In the genomic region with DNA sequence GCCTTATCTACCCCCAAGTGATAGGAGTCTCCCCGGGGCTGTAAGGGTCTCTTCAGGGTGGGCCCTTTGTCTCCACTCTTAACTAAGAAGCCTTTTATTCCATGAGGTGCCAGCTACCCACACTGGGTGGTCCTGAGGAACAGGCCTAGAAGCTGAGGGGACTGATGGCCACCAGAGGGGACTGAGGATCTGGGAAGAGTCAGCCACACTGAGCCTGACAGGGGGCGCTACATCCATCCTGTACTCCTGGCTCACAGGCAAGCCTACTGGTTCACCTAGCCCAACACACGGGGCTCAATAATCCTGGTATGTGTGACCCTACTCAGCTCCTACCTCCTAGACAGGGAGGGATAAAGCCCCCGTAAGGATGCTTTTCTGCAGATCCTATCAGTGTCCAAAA, we compare ENCODE assay signal across 12 mouse cellular contexts. TPM values are rescaled to one million over a fixed set of nuclear protein-coding genes. Genes with fewer than 3 reads are reported as not detected.
DNase-seq lines count a peak whose midpoint lies in the region; ATAC-seq and TF ChIP-seq lines count a peak whose summit lies in the region.
"Had no signal": no experiment of that assay in that cellular context is flagged by ENCODE, and none has a peak within 500 bp of the region (broad histone marks: within the 10 kb centered on the region; RNA-seq: fewer than 3 reads in every experiment).

No protein-coding gene starts in this region.

- no peaks in the 10 kb centered on the region for H3K36me3 ChIP-seq in forebrain, embryonic 12.5 days (replicated peaks)
- H3K36me3 ChIP-seq in forebrain, embryonic 11.5 days (ENCODE audit: control insufficient read depth, insufficient read depth, low read length): no peaks in the 10 kb centered on the region
- no peaks in the 10 kb centered on the region for H3K36me3 ChIP-seq in liver, postnatal 0 days (replicated peaks; ENCODE audit: insufficient read depth, low read length)
- H3K36me3 ChIP-seq in E14TG2a.4 (ENCODE audit: insufficient read depth, low read length): no peaks in the 10 kb centered on the region
- H3K36me3 ChIP-seq in heart, embryonic 10.5 days: no peaks in the 10 kb centered on the region

- H3K4me3 ChIP-seq in forebrain, embryonic 12.5 days (replicated peaks): no peak overlapping the region
- H3K4me3 ChIP-seq in forebrain, embryonic 11.5 days (ENCODE audit: low read depth, low read length): no peak overlapping the region
- no peak overlapping the region for H3K4me3 ChIP-seq in liver, postnatal 0 days (ENCODE audit: low read depth, low read length)
- H3K4me3 ChIP-seq in E14TG2a.4 (replicated peaks; ENCODE audit: low read length): no peak overlapping the region
- H3K4me3 ChIP-seq in cortical plate, adult 2 months (ENCODE audit: insufficient read depth, low read length): no peak overlapping the region
- H3K4me3 ChIP-seq in heart, embryonic 10.5 days: no peak overlapping the region
- H3K4me3 ChIP-seq: megakaryocyte, embryonic 14.5 days had no signal

- no peak for ATAC-seq in forebrain, embryonic 12.5 days (ENCODE audit: low FRiP score)
- ATAC-seq in forebrain, embryonic 11.5 days (replicated peaks; ENCODE audit: low FRiP score): no peak
- no peak for ATAC-seq in liver, postnatal 0 days

- no peaks in the 10 kb centered on the region for H3K9me3 ChIP-seq in forebrain, embryonic 12.5 days
- no peaks in the 10 kb centered on the region for H3K9me3 ChIP-seq in forebrain, embryonic 11.5 days (ENCODE audit: control insufficient read depth, low read length)
- no peaks in the 10 kb centered on the region for H3K9me3 ChIP-seq in liver, postnatal 0 days (ENCODE audit: low read length)
- H3K9me3 ChIP-seq in E14TG2a.4 (ENCODE audit: low read length): no peaks in the 10 kb centered on the region
- H3K9me3 ChIP-seq in heart, embryonic 10.5 days: no peaks in the 10 kb centered on the region
- H3K9me3 ChIP-seq: megakaryocyte, embryonic 14.5 days had no signal

- TF ChIP-seq CTCF in liver, postnatal 0 days (IDR thresholded peaks at IDR 0.05; ENCODE audit: low read depth): peak; percentile 46
- peak; percentile 45 for TF ChIP-seq CTCF in E14TG2a.4 (conservative IDR thresholded peaks at IDR 0.05; ENCODE audit: low read length)
- TF ChIP-seq CTCF in cortical plate, adult 2 months (IDR thresholded peaks at IDR 0.05; ENCODE audit: extremely low read depth, insufficient read depth, low read length): peak; percentile 27; the same call in 1 of the 2 replicates

- DNase-seq in forebrain, embryonic 11.5 days (ENCODE audit: low spot score): no peak
- no peak for DNase-seq in liver, postnatal 0 days
- no peak for DNase-seq in liver
- no peak for DNase-seq in heart, embryonic 10.5 days (ENCODE audit: low spot score)
- DNase-seq in gastrocnemius, postnatal 25 days: no peak
- DNase-seq: adrenal gland, adult 2 months; thymus, adult 18-20 months had no signal

- peaks cover 84% of the 10 kb centered on the region for H3K4me1 ChIP-seq in forebrain, embryonic 12.5 days
- H3K4me1 ChIP-seq in forebrain, embryonic 11.5 days (replicated peaks; ENCODE audit: control insufficient read depth, insufficient read depth, low read length): peaks cover 32% of the 10 kb centered on the region
- no peaks in the 10 kb centered on the region for H3K4me1 ChIP-seq in liver, postnatal 0 days (ENCODE audit: insufficient read depth)
- H3K4me1 ChIP-seq in E14TG2a.4 (replicated peaks; ENCODE audit: low read depth, low read length): peaks cover 67% of the 10 kb centered on the region
- peaks cover 18% of the 10 kb centered on the region for H3K4me1 ChIP-seq in cortical plate, adult 2 months (ENCODE audit: control insufficient read depth, insufficient read depth, low read length)
- H3K4me1 ChIP-seq in heart, embryonic 10.5 days: peaks cover 77% of the 10 kb centered on the region

- no peak overlapping the region for H3K4me2 ChIP-seq in forebrain, embryonic 12.5 days
- H3K4me2 ChIP-seq in forebrain, embryonic 11.5 days (ENCODE audit: low read depth, low read length, severe bottlenecking): no peak overlapping the region
- H3K4me2 ChIP-seq in liver, postnatal 0 days (ENCODE audit: low read depth, low read length): no peak overlapping the region

- no peak overlapping the region for H3K27ac ChIP-seq in forebrain, embryonic 12.5 days
- no peak overlapping the region for H3K27ac ChIP-seq in forebrain, embryonic 11.5 days (ENCODE audit: low read depth, low read length)
- no peak overlapping the region for H3K27ac ChIP-seq in liver, postnatal 0 days (ENCODE audit: low read depth)
- H3K27ac ChIP-seq in cortical plate, adult 2 months (ENCODE audit: insufficient read depth, low read length): peak overlapping the region; percentile 90; the same call in 1 of the 2 replicates
- H3K27ac ChIP-seq in heart, embryonic 10.5 days: no peak overlapping the region

- no peak for TF ChIP-seq EP300 in liver, postnatal 0 days (IDR thresholded peaks at IDR 0.05; ENCODE audit: low read depth)

- WGBS in forebrain, embryonic 12.5 days: 26% methylated on average over 4 of the region's 4 CpGs
- 21% methylated on average over 4 of the region's 4 CpGs for WGBS in forebrain, embryonic 11.5 days
- WGBS in liver, postnatal 0 days (ENCODE audit: insufficient replicate concordance): 49% methylated on average over 4 of the region's 4 CpGs
- 29% methylated on average over 4 of the region's 4 CpGs for WGBS in heart, embryonic 10.5 days

- H3K27me3 ChIP-seq in forebrain, embryonic 12.5 days: peaks cover 15% of the 10 kb centered on the region
- H3K27me3 ChIP-seq in forebrain, embryonic 11.5 days (ENCODE audit: control insufficient read depth, insufficient read depth, low read length): 0 out of 2 replicates have a peak, but pooled peaks cover 2% of the 10 kb centered on the region
- peaks cover 15% of the 10 kb centered on the region for H3K27me3 ChIP-seq in liver, postnatal 0 days (ENCODE audit: insufficient read depth, low read length)
- peaks cover 63% of the 10 kb centered on the region for H3K27me3 ChIP-seq in E14TG2a.4 (ENCODE audit: insufficient read depth, low read length)
- peaks cover 94% of the 10 kb centered on the region for H3K27me3 ChIP-seq in heart, embryonic 10.5 days (ENCODE audit: insufficient read depth, poor library complexity, severe bottlenecking)

- 0 out of 2 replicates have a peak overlapping the region, but pooled peaks have one; percentile 5 for H3K9ac ChIP-seq in forebrain, embryonic 12.5 days
- no peak overlapping the region for H3K9ac ChIP-seq in forebrain, embryonic 11.5 days (ENCODE audit: low read length)
- no peak overlapping the region for H3K9ac ChIP-seq in liver, postnatal 0 days (replicated peaks)

- no peak for TF ChIP-seq POLR2A in cortical plate, adult 2 months (IDR thresholded peaks at IDR 0.05; ENCODE audit: extremely low read depth, insufficient read depth, low read length)

RNA-seq across cellular contexts. Expression of a gene that starts 16.4 kb away (rescaled TPM):
- polyA plus RNA-seq in forebrain, embryonic 12.5 days (2016; fragmentation: Nextera tagmentation; extraction: Ambion mirVana): 5.2 and 5.7 TPM in 2 replicates
- polyA plus RNA-seq in forebrain, embryonic 11.5 days (2014; fragmentation: Nextera tagmentation; extraction: Ambion mirVana): 3.2 and 3.7 TPM in 2 replicates
- polyA plus RNA-seq in liver, postnatal 0 days (2015; fragmentation: Nextera tagmentation; extraction: Ambion mirVana): 0.02 and 0.05 TPM in 2 replicates
- polyA plus RNA-seq in cortical plate, adult 2 months (2012; rRNA removed): 141 and 146 TPM in 2 replicates
- 0.05 and 0.14 TPM in 2 replicates for polyA plus RNA-seq in heart, embryonic 10.5 days (2016; fragmentation: Nextera tagmentation; extraction: Ambion mirVana)
- total RNA-seq in gastrocnemius, postnatal 25 days (2021): under 1 TPM; 0.43 to 0.49 TPM
- polyA plus RNA-seq: heart, postnatal 0 days had no signal

RNA-seq across cellular contexts. Expression of a gene that starts 59.4 kb away (rescaled TPM):
- polyA plus RNA-seq in forebrain, embryonic 12.5 days (2016; fragmentation: Nextera tagmentation; extraction: Ambion mirVana): 0.50 and 0.79 TPM in 2 replicates
- polyA plus RNA-seq in forebrain, embryonic 11.5 days (2014; fragmentation: Nextera tagmentation; extraction: Ambion mirVana): 0.17 TPM in 1 of 2 replicates, not detected in the other
- polyA plus RNA-seq in liver, postnatal 0 days (2015; fragmentation: Nextera tagmentation; extraction: Ambion mirVana): 0.20 and 0.25 TPM in 2 replicates
- 0.06 TPM in 1 of 2 replicates, not detected in the other for polyA plus RNA-seq in cortical plate, adult 2 months (2012; rRNA removed)
- polyA plus RNA-seq in heart, embryonic 10.5 days (2016; fragmentation: Nextera tagmentation; extraction: Ambion mirVana): 1.3 TPM in 2 replicates
- total RNA-seq in gastrocnemius, postnatal 25 days (2021): not detected

Comparison
In these comparisons a context has a peak if more than half of its experiments do, and no peak if none do; other contexts are left out.
1. RNA of a gene that starts 16.4 kb away (polyA plus RNA-seq): 141 to 146 TPM in cortical plate, adult 2 months; 5.2 to 5.7 TPM in forebrain, embryonic 12.5 days, 3.2 to 3.7 TPM in forebrain, embryonic 11.5 days, 0.05 to 0.14 TPM in heart, embryonic 10.5 days and 0.02 to 0.05 TPM in liver, postnatal 0 days; every median in the first group is over 10 times any median in the second.
2. Peak in every context shown above with its lines, with median percentiles within 50 percentile points of each other: CTCF ChIP-seq.